Mouse (Mus musculus): ENCODE results near the gene Agpat2. TPM values are rescaled to one million over a fixed set of nuclear protein-coding genes. Genes with fewer than 3 reads are reported as not detected.

Gene Agpat2
- 6.2 and 7.2 TPM in 2 replicates for polyA plus RNA-seq (2015; fragmentation: Nextera tagmentation; extraction: Ambion mirVana)

DNA sequence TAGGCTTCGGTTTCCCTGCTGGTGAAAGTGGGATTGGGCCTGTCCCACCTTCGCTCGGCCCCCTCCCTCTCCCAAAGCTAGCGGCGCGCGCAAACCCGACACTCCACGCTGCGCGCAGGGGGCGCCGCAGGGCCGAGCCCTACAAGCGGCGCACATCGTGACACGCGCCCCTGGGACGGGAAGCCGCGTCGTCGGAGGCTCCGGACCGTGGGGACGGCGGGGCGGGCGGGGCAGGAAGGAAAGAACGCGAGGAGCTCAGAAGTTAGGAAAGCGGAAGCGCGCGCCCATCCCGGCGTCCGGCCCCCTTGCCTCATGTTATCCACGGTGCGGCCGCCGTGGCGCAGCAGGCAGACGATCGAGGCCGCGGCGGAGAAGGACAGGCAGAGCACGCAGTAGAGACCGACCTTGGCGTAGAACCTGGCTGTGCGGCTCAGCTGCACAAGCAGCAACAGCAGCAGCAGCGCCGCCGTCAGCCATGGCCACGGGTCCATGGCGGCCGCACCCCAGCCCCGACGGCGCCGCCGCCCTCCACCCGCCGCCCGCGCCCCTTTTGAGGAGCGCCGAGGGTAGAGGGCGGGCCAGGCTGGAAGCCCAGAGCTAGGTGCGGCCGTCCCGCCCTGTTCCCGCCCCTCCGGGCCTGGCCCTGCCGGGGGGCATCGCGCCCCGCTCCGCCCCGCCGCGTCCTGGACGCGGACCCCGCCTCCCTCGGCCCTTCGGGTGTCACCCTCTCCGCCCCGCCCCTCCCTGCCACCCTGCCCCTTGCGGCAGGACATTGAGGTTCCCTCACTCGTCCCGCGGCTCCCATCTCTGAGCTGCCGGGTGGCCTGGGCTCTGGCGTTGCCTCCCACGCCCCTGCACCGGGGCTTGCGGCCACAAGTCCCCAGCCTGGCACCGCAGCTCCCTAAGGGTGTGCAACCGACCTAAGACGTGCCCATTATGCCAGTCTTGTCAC is at the start of gene Agpat2:
Agpat2 (minus strand) TSS at position 698 of the 952 bp plus-strand sequence.
- Histone ChIP-seq H3K9ac (ENCODE audit: low read depth, low read length) (peak within 1 kb of the TSS; percentile 74), H3K4me1 (ENCODE audit: control insufficient read depth, insufficient read depth, low read depth, low read length) (peaks cover 13% of the 10 kb centered on the region; the same call in 1 of the 2 replicates), H3K9me3 (ENCODE audit: control insufficient read depth, low read length) (no peaks in the 10 kb centered on the region), H3K27ac (ENCODE audit: low read depth, low read length) (no peak within 1 kb of the TSS), H3K4me3 (ENCODE audit: low read length) (peak within 1 kb of the TSS; percentile 64), H3K36me3 (ENCODE audit: control insufficient read depth, insufficient read depth, low read length) (no peaks in the 10 kb centered on the region), H3K27me3 (replicated peaks; ENCODE audit: control insufficient read depth, insufficient read depth, low read length) (peaks cover 14% of the 10 kb centered on the region), H3K4me2 (ENCODE audit: low read length) (peak within 1 kb of the TSS; percentile 85)
- ATAC-seq, result peak; percentile 77
- WGBS, result 1% methylated on average over 60 of the region's 103 CpGs

DNA sequence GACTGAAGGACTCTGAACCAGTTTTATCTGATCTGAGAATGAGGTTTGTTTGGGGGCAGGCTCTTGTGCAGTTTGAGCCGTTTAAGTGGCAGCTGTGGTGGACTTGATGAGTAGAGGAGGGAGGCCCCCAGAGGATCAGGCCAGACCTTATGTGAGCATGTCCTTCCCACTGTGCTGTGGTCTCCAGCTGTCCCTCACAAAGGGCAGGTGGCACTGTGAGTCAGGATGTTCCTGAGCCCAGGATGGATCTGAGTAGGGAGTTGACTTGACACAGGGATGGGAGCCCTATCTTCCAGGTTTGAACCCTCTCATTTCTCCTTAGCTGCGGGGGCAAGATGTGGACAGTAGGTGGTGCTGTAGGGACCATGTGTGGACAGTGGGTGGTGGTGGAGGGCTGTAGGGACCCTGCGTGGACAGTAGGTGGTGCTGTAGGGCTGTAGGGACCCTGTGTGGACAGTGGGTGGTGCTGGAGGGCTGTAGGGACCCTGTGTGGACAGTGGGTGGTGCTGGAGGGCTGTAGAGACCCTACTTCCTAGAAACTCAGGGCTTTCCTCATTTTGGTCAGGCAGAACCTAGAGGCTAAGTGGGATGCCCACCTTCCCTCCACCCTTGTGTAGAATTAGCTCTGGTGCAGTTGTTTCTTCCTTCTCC is 42.6 kb upstream of the Agpat2 start:
- no peak overlapping the region for H3K4me2 ChIP-seq (ENCODE audit: low read length)
- no peaks in the 10 kb centered on the region for H3K4me1 ChIP-seq (ENCODE audit: control insufficient read depth, insufficient read depth, low read depth, low read length)
- peak; percentile 99 for ATAC-seq
- no peak overlapping the region for H3K9ac ChIP-seq (ENCODE audit: low read depth, low read length)
- H3K27ac ChIP-seq (ENCODE audit: low read depth, low read length), result no peak overlapping the region
- H3K36me3 ChIP-seq (ENCODE audit: control insufficient read depth, insufficient read depth, low read length), result no peaks in the 10 kb centered on the region
- 18% methylated on average over 3 of the region's 3 CpGs for WGBS
- H3K9me3 ChIP-seq (ENCODE audit: control insufficient read depth, low read length), result no peaks in the 10 kb centered on the region
- H3K4me3 ChIP-seq (ENCODE audit: low read length), result no peak overlapping the region
- H3K27me3 ChIP-seq (replicated peaks; ENCODE audit: control insufficient read depth, insufficient read depth, low read length), result no peaks in the 10 kb centered on the region

DNA sequence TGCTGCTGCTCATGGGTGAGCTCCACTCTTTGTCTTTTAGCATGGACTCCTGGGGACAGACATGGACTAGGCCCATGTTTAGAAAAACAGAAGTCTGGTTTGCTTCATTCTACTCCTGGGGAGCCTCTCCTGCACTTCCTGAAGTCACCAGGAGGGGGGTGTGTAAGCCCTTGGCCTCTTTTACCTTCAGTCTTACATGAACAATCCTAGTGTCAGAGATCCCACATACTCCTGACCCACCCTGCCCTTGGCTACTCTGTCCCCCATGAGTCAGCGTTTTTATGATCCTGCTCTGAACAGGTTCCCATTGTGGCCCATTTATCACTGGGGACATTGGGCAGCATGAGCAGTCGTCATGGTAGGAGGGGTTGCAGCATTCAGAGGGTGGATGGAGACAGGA is 39.7 kb upstream of the Agpat2 start:
- 63% methylated on average over 2 of the region's 2 CpGs for WGBS
- Histone ChIP-seq H3K27me3 (replicated peaks; ENCODE audit: control insufficient read depth, insufficient read depth, low read length) (no peaks in the 10 kb centered on the region), H3K9me3 (ENCODE audit: control insufficient read depth, low read length) (no peaks in the 10 kb centered on the region), H3K4me2 (ENCODE audit: low read length) (no peak overlapping the region), H3K4me1 (ENCODE audit: control insufficient read depth, insufficient read depth, low read depth, low read length) (peaks cover 6% of the 10 kb centered on the region), H3K9ac (ENCODE audit: low read depth, low read length) (no peak overlapping the region), H3K27ac (ENCODE audit: low read depth, low read length) (no peak overlapping the region), H3K36me3 (ENCODE audit: control insufficient read depth, insufficient read depth, low read length) (no peaks in the 10 kb centered on the region), H3K4me3 (ENCODE audit: low read length) (no peak overlapping the region)
- ATAC-seq, result no peak

DNA sequence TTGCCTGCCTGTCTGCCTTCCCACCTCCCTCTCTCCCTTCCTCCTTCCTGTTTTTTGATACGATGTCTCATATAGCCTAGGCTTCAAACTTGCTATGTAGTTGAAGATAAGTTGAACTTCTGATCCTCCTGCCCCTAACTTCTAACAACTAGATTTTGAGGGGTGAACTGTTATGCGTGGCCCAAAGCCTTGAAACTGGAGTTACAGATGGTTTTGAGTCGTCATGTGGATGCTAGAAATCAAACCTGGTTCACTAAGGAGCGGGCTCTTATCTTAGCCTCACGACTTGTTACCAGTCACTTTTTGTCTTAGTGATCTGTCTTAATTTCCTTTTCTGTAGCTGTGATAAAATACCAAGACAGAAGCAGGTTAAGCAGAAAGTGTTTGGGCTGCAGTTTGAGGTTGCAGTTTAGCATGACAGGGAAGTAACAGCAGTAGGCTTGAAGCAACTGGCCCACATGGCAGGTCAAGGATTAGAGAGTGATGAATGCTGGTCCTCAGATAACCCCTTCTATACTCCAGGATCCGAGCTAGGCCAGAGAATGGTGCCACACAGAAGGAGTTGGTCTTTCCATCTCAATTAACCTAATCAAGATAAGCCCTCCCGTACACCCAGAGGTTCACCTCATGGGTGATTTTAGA is 36.9 kb upstream of the Agpat2 start:
- no peak overlapping the region for H3K4me2 ChIP-seq (ENCODE audit: low read length)
- peaks cover 13% of the 10 kb centered on the region for H3K36me3 ChIP-seq (ENCODE audit: control insufficient read depth, insufficient read depth, low read length)
- H3K4me1 ChIP-seq (ENCODE audit: control insufficient read depth, insufficient read depth, low read depth, low read length), result peaks cover 23% of the 10 kb centered on the region
- no peak overlapping the region for H3K9ac ChIP-seq (ENCODE audit: low read depth, low read length)
- WGBS, result 78% methylated on average over 7 of the region's 7 CpGs
- H3K9me3 ChIP-seq (ENCODE audit: control insufficient read depth, low read length), result no peaks in the 10 kb centered on the region
- H3K4me3 ChIP-seq (ENCODE audit: low read length), result no peak overlapping the region
- ATAC-seq, result no peak
- H3K27me3 ChIP-seq (replicated peaks; ENCODE audit: control insufficient read depth, insufficient read depth, low read length), result no peaks in the 10 kb centered on the region
- H3K27ac ChIP-seq (ENCODE audit: low read depth, low read length), result no peak overlapping the region

DNA sequence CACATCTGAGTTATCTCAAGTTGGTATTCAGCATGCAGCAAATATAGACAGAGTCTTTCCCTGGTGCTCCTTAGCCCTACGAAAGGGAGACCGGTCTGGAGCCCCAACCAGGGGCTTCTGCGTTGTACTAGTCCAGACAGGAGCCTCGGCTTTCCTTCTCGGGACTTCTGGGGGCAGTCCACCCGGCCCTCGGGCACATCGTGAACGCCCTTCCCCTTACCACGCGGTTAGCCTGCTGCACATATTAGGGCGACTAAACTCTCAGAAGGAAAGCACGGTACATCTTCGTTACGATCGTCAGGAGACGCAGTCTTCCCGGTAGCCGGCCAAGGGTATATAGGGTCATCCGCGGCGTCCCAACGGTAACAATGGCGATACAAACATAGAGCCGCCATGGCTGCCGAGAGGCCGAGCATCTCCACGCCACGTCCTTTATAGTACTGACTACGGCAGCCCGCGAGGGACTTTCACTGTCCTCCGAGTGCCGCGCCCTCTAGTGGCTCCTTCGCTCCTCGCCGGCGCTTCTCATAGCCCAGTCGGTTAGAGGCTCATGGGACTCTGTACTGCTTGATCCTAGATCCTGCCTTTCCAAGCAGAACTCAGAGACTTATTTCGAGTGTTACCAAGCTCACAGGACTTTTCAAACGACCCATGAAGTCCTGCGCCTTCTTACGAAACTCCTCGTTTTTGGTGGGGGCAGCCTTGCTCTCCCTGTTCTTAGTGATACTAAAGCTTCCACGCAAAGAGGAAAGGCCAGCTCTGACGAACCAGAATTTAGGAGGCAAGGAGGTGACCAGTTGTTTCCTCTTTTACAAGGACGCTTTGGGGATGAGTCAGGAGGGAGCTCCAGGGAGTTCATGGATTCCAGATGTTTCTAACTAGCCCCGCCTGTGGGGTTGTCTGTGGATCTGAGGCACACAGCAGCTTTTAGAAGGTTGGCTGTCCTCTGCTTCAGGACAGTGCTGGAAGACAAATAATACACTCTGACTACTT is 35.9 kb upstream of the Agpat2 start:
- Histone ChIP-seq H3K36me3 (ENCODE audit: control insufficient read depth, insufficient read depth, low read length) (peaks cover 22% of the 10 kb centered on the region), H3K27ac (ENCODE audit: low read depth, low read length) (peak overlapping the region; percentile 86), H3K4me1 (ENCODE audit: control insufficient read depth, insufficient read depth, low read depth, low read length) (peaks cover 23% of the 10 kb centered on the region), H3K4me2 (ENCODE audit: low read length) (peak overlapping the region; percentile 69), H3K4me3 (ENCODE audit: low read length) (peak overlapping the region; percentile 94), H3K9ac (ENCODE audit: low read depth, low read length) (peak overlapping the region; percentile 95), H3K27me3 (replicated peaks; ENCODE audit: control insufficient read depth, insufficient read depth, low read length) (no peaks in the 10 kb centered on the region), H3K9me3 (ENCODE audit: control insufficient read depth, low read length) (no peaks in the 10 kb centered on the region)
- 5% methylated on average over 49 of the region's 49 CpGs for WGBS
- ATAC-seq, result peak; percentile 84

- Histone ChIP-seq H3K4me2 (ENCODE audit: low read length) (peak overlapping the region; percentile 69), H3K4me1 (ENCODE audit: control insufficient read depth, insufficient read depth, low read depth, low read length) (peaks cover 23% of the 10 kb centered on the region), H3K9me3 (ENCODE audit: control insufficient read depth, low read length) (no peaks in the 10 kb centered on the region), H3K27me3 (replicated peaks; ENCODE audit: control insufficient read depth, insufficient read depth, low read length) (no peaks in the 10 kb centered on the region), H3K27ac (ENCODE audit: low read depth, low read length) (no peak overlapping the region), H3K36me3 (ENCODE audit: control insufficient read depth, insufficient read depth, low read length) (peaks cover 25% of the 10 kb centered on the region), H3K4me3 (ENCODE audit: low read length) (peak overlapping the region; percentile 94), H3K9ac (ENCODE audit: low read depth, low read length) (peak overlapping the region; percentile 95)
- ATAC-seq, result peak; percentile 40; the same call in 1 of the 2 replicates
- 9% methylated on average over 8 of the region's 8 CpGs for WGBS
Measured at GRCm38 (mm10) chr2:26639083-26639482, 34.9 kb upstream of the Agpat2 start.

GRCm38 (mm10) chr2:26638572-26638971 is 34.4 kb upstream of the Agpat2 start:
- H3K9ac ChIP-seq (ENCODE audit: low read depth, low read length), result peak overlapping the region; percentile 31
- ATAC-seq, result no peak
- peaks cover 25% of the 10 kb centered on the region for H3K36me3 ChIP-seq (ENCODE audit: control insufficient read depth, insufficient read depth, low read length)
- WGBS, result 76% methylated on average over 5 of the region's 5 CpGs
- no peaks in the 10 kb centered on the region for H3K9me3 ChIP-seq (ENCODE audit: control insufficient read depth, low read length)
- H3K27ac ChIP-seq (ENCODE audit: low read depth, low read length), result no peak overlapping the region
- peak overlapping the region; percentile 94 for H3K4me3 ChIP-seq (ENCODE audit: low read length)
- peak overlapping the region; percentile 69 for H3K4me2 ChIP-seq (ENCODE audit: low read length)
- H3K4me1 ChIP-seq (ENCODE audit: control insufficient read depth, insufficient read depth, low read depth, low read length), result peaks cover 23% of the 10 kb centered on the region
- H3K27me3 ChIP-seq (replicated peaks; ENCODE audit: control insufficient read depth, insufficient read depth, low read length), result no peaks in the 10 kb centered on the region

GRCm38 (mm10) chr2:26638039-26638438 is 33.8 kb upstream of the Agpat2 start:
- WGBS, result 81% methylated on average over 5 of the region's 5 CpGs
- no peaks in the 10 kb centered on the region for H3K9me3 ChIP-seq (ENCODE audit: control insufficient read depth, low read length)
- peak overlapping the region; percentile 17 for H3K9ac ChIP-seq (ENCODE audit: low read depth, low read length)
- no peak overlapping the region; the same call in 1 of the 2 replicates for H3K4me3 ChIP-seq (ENCODE audit: low read length)
- no peak for ATAC-seq
- H3K36me3 ChIP-seq (ENCODE audit: control insufficient read depth, insufficient read depth, low read length), result peaks cover 25% of the 10 kb centered on the region
- H3K27me3 ChIP-seq (replicated peaks; ENCODE audit: control insufficient read depth, insufficient read depth, low read length), result no peaks in the 10 kb centered on the region
- H3K4me2 ChIP-seq (ENCODE audit: low read length), result peak overlapping the region; percentile 69
- peaks cover 23% of the 10 kb centered on the region for H3K4me1 ChIP-seq (ENCODE audit: control insufficient read depth, insufficient read depth, low read depth, low read length)
- no peak overlapping the region for H3K27ac ChIP-seq (ENCODE audit: low read depth, low read length)

Data from hindbrain, embryonic 16.5 days (tissue).